11 mouse cellular contexts compared by ENCODE assay signal in the genomic region with DNA sequence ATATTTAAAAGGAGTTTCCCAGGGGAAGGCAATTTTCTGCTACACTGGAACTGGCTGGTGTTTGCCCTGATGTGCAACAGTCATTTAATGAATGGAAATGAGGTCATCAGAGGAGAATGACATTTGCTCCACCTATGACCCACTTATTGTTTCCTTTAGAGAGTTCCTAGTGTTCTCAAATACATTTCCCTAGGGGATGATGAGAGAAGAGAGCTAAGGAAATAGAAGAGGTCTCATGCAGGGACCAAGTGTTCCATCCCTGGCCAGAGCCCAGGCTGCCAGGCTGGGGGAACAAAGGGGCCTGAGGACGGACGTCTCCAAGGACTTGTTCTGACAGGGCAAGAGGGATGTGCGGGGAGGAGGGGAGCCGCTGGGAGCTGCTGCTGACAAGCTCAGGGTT.
DNase-seq lines count a peak whose midpoint lies in the region; ATAC-seq lines count a peak whose summit lies in the region.
"Had no signal": no experiment of that assay in that cellular context is flagged by ENCODE, and none has a peak within 500 bp of the region (broad histone marks: within the 10 kb centered on the region; RNA-seq: fewer than 3 reads in every experiment).

No protein-coding gene starts in this region.

- ATAC-seq in hindbrain, embryonic 14.5 days (ENCODE audit: low FRiP score), result peak; percentile 46
- no peak for ATAC-seq in megakaryocyte progenitor cell, adult 5-6 weeks (replicated peaks; ENCODE audit: poor library complexity)
- ATAC-seq: intestine, embryonic 15.5 days had no signal

- DNase-seq in adrenal gland, postnatal 14 days, result peak; percentile 65
- no peak for DNase-seq in adrenal gland, postnatal 25 days
- DNase-seq in lung, postnatal 25 days (ENCODE audit: low spot score), result peak; percentile 8
- DNase-seq in lung, postnatal 36 days, result no peak
- no peak for DNase-seq in hindbrain, embryonic 14.5 days (ENCODE audit: low spot score)
- DNase-seq in frontal cortex, postnatal 25 days (ENCODE audit: low spot score in 2 of 2), result no peak
- no peak for DNase-seq in spleen, postnatal 4 days (ENCODE audit: low spot score in 2 of 2)

- 4% methylated on average over 4 of the region's 4 CpGs for WGBS in hindbrain, embryonic 14.5 days

- H3K9ac ChIP-seq in hindbrain, embryonic 14.5 days, result no peak overlapping the region
- H3K9ac ChIP-seq: intestine, embryonic 15.5 days; limb, embryonic 13.5 days had no signal

- no peaks in the 10 kb centered on the region for H3K36me3 ChIP-seq in hindbrain, embryonic 14.5 days (replicated peaks; ENCODE audit: control insufficient read depth, insufficient read depth)
- H3K36me3 ChIP-seq: intestine, embryonic 15.5 days; limb, embryonic 13.5 days had no signal

- no peaks in the 10 kb centered on the region for H3K27me3 ChIP-seq in hindbrain, embryonic 14.5 days (ENCODE audit: control insufficient read depth, insufficient read depth, low read length)
- H3K27me3 ChIP-seq: intestine, embryonic 15.5 days; limb, embryonic 13.5 days had no signal

- no peak overlapping the region for H3K27ac ChIP-seq in hindbrain, embryonic 14.5 days
- H3K27ac ChIP-seq: intestine, embryonic 15.5 days; limb, embryonic 13.5 days had no signal

- H3K4me2 ChIP-seq in hindbrain, embryonic 14.5 days (replicated peaks), result no peak overlapping the region
- H3K4me2 ChIP-seq: intestine, embryonic 15.5 days; limb, embryonic 13.5 days had no signal

- H3K9me3 ChIP-seq in hindbrain, embryonic 14.5 days (ENCODE audit: control insufficient read depth, low read length), result no peaks in the 10 kb centered on the region
- H3K9me3 ChIP-seq: intestine, embryonic 15.5 days; limb, embryonic 13.5 days had no signal

- H3K4me3 ChIP-seq in hindbrain, embryonic 14.5 days (replicated peaks; ENCODE audit: low read length), result no peak overlapping the region
- H3K4me3 ChIP-seq: intestine, embryonic 15.5 days; limb, embryonic 13.5 days; myocyte had no signal

- H3K4me1 ChIP-seq in hindbrain, embryonic 14.5 days (replicated peaks; ENCODE audit: control insufficient read depth, insufficient read depth, low read length), result peaks cover 31% of the 10 kb centered on the region

Comparison
In these comparisons a context has a peak if more than half of its experiments do, and no peak if none do; other contexts are left out.
1. DNase-seq: peak in adrenal gland, postnatal 14 days (single experiment) and lung, postnatal 25 days (single experiment); none in adrenal gland, postnatal 25 days (single experiment), lung, postnatal 36 days (single experiment), hindbrain, embryonic 14.5 days (single experiment), frontal cortex, postnatal 25 days (0 of 2) and spleen, postnatal 4 days (0 of 2).